Mouse (Mus musculus): ENCODE measurements around the gene Fam178b. TPM values are rescaled to one million over a fixed set of nuclear protein-coding genes. Genes with fewer than 3 reads are reported as not detected.

The Fam178b gene
- polyA plus RNA-seq (2015; fragmentation: Nextera tagmentation; extraction: Ambion mirVana) = 2.1 TPM in 2 replicates

- no peaks in the 10 kb centered on the region for H3K36me3 ChIP-seq
- no peak for ATAC-seq (ENCODE audit: extremely low read depth, insufficient number of reproducible peaks, low FRiP score, low TSS enrichment)
- no peak within 1 kb of the TSS for H3K9ac ChIP-seq
- no peaks in the 10 kb centered on the region for H3K9me3 ChIP-seq
- 0 out of 2 replicates have a peak, but pooled peaks cover 9% of the 10 kb centered on the region for H3K4me1 ChIP-seq
- H3K27ac ChIP-seq (replicated peaks) = no peak within 1 kb of the TSS
- H3K4me3 ChIP-seq = no peak within 1 kb of the TSS
- no peak within 1 kb of the TSS for H3K4me2 ChIP-seq
- WGBS = 88% methylated on average over 39 of the region's 39 CpGs
- H3K27me3 ChIP-seq (replicated peaks) = no peaks in the 10 kb centered on the region
These were observed at the start of gene Fam178b for GRCm38 (mm10) chr1:36682620-36683355. Gene Fam178b (minus strand): TSS chr1:36683183.

- Histone ChIP-seq H3K4me2 (no peak overlapping the region), H3K9ac (no peak overlapping the region), H3K27ac (replicated peaks) (no peak overlapping the region), H3K27me3 (replicated peaks) (0 out of 2 replicates have a peak, but pooled peaks cover 2% of the 10 kb centered on the region), H3K4me1 (no peaks in the 10 kb centered on the region), H3K9me3 (no peaks in the 10 kb centered on the region), H3K36me3 (no peaks in the 10 kb centered on the region), H3K4me3 (no peak overlapping the region)
- ATAC-seq (ENCODE audit: extremely low read depth, insufficient number of reproducible peaks, low FRiP score, low TSS enrichment) = no peak
- WGBS = 81% methylated on average over 4 of the region's 4 CpGs
These were observed 41.1 kb upstream of the Fam178b start for GRCm38 (mm10) chr1:36724057-36724431.

DNA sequence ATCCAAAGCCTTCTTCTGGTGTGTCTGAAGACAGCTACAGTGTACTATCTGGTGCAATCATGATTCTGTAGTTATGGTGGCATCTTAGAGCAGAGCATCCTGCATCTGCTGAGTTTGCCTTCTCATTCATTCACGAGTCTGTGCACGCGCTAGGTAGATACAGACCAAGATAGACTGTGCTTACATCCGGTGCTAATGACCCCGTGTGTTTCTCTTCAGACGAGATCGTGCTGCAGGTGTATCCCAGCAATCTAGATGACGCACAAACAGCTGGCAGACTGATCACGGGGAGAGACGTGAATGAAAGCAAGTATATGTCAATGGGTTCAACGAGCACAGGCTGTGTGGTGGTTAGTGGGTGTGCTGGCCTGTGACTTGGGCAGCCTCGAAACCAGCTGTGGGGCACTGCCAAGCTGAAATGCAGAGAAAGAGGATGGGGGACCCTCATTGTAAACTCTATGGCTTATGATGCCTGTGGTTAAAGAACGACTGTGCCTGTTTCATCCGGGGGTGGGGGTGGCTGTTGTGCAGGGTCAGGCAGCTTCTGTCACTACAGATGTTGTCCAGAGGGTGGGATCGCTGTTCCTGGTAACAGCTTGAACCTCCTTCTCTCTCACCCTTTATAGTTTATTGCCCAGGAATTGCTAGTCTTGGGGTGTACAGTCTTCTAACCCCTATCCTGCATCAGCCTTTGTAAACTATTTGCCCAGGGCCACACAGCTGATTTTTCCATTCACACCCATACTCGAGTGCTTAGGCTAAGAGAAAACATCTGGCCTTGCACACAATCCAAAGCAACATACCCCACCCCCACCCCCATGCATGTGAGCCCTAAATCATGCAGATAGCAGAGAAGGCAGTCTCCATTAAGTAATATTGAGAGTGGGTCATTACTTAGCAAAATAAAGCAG lies 40.4 kb upstream of the Fam178b start:
- H3K9ac ChIP-seq = no peak overlapping the region
- no peak overlapping the region for H3K27ac ChIP-seq (replicated peaks)
- no peak for ATAC-seq (ENCODE audit: extremely low read depth, insufficient number of reproducible peaks, low FRiP score, low TSS enrichment)
- no peaks in the 10 kb centered on the region for H3K9me3 ChIP-seq
- H3K4me3 ChIP-seq = no peak overlapping the region
- 0 out of 2 replicates have a peak, but pooled peaks cover 2% of the 10 kb centered on the region for H3K27me3 ChIP-seq (replicated peaks)
- H3K4me1 ChIP-seq = no peaks in the 10 kb centered on the region
- H3K36me3 ChIP-seq = no peaks in the 10 kb centered on the region
- 66% methylated on average over 16 of the region's 16 CpGs for WGBS
- no peak overlapping the region for H3K4me2 ChIP-seq

DNA sequence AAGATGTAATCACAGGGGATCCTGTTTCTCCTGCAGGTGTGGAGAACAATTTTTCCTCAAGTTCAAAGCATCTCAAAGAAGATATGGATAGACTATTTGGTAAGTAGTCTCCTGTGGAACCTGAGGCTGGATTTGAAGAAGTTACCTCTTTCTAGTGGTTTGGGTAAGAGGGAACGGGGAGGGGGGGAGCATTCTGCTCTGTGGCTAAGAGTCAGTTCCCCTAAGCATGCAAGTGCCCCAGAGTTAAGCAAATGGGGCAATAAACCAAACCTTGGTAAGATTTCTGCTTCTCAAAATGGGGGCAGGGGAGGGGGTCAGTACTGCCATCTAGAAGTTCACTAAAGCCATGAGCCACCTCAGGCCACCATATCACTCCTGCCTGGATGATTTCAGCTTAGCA lies 35.8 kb upstream of the Fam178b start:
- ATAC-seq (ENCODE audit: extremely low read depth, insufficient number of reproducible peaks, low FRiP score, low TSS enrichment) = no peak
- Histone ChIP-seq H3K27me3 (replicated peaks) (0 out of 2 replicates have a peak, but pooled peaks cover 6% of the 10 kb centered on the region), H3K9ac (no peak overlapping the region), H3K4me3 (no peak overlapping the region), H3K4me2 (no peak overlapping the region), H3K36me3 (no peaks in the 10 kb centered on the region), H3K9me3 (no peaks in the 10 kb centered on the region), H3K4me1 (no peaks in the 10 kb centered on the region), H3K27ac (replicated peaks) (no peak overlapping the region)
- 69% methylated on average over 1 of the region's 1 CpGs for WGBS

DNA sequence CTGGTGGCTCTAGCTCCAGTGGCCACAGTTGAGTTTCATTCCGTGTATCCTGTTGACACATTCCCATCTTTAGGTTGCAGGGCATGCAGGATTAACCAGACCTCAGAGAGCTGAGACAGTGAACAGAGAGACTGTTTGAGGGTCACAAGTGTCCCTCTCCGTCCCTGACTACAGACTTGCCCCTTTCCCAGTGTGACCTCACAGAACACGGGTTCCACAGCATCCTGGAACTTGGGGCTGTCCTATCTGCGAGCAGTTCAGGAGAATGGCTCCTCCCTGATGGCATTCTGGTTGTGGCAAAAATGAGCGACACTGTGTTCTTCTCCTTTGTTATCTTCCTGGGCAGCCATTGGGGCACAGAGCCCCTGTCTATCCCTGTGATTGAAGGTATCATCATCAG lies 31.3 kb upstream of the Fam178b start, which contains the start of gene Actr1b:
Gene Actr1b (minus strand): TSS at position 112 of the 400 bp plus-strand sequence.
- Histone ChIP-seq H3K36me3 (no peaks in the 10 kb centered on the region), H3K4me3 (no peak within 1 kb of the TSS), H3K4me2 (no peak within 1 kb of the TSS), H3K4me1 (peaks cover 4% of the 10 kb centered on the region; the same call in 1 of the 2 replicates), H3K27ac (replicated peaks) (no peak within 1 kb of the TSS), H3K9me3 (no peaks in the 10 kb centered on the region), H3K27me3 (replicated peaks) (0 out of 2 replicates have a peak, but pooled peaks cover 5% of the 10 kb centered on the region), H3K9ac (no peak within 1 kb of the TSS)
- ATAC-seq (ENCODE audit: extremely low read depth, insufficient number of reproducible peaks, low FRiP score, low TSS enrichment) = no peak
- 69% methylated on average over 5 of the region's 5 CpGs for WGBS

GRCm38 (mm10) chr1:36711104-36711503 lies 28.1 kb upstream of the Fam178b start:
- H3K4me1 ChIP-seq = peaks cover 28% of the 10 kb centered on the region
- no peaks in the 10 kb centered on the region for H3K9me3 ChIP-seq
- H3K27me3 ChIP-seq (replicated peaks) = no peaks in the 10 kb centered on the region
- ATAC-seq (ENCODE audit: extremely low read depth, insufficient number of reproducible peaks, low FRiP score, low TSS enrichment) = no peak
- H3K36me3 ChIP-seq = peaks cover 15% of the 10 kb centered on the region
- no peak overlapping the region for H3K27ac ChIP-seq (replicated peaks)
- H3K4me3 ChIP-seq = no peak overlapping the region
- WGBS = 86% methylated on average over 2 of the region's 2 CpGs
- H3K9ac ChIP-seq = no peak overlapping the region
- no peak overlapping the region for H3K4me2 ChIP-seq

DNA sequence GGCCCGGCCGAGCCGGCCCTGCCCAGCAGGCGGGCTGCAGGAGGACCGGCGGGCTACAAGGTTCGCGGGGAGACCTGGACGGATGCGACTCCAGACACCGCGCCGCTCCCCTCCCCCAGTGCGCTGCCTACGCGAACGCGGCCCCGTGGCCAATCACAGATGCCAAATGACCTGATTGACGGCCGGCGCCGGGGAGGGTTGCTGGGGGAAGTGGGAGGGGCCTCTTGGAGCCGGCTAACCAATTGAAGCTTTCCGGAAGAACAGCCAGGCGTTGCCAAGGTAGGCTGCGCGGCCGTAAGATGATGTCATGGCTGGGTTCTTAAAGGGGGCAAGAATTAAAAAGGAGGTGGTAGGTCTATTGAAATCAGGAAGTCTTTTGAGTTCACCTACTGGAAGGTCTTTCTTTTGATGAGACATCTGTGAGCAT lies 26.9 kb upstream of the Fam178b start, which contains the start of gene 4933424G06Rik:
Gene 4933424G06Rik (plus strand): TSS at position 296 of the 427 bp plus-strand sequence.
- Histone ChIP-seq H3K4me2 (peak within 1 kb of the TSS; percentile 81), H3K36me3 (peaks cover 28% of the 10 kb centered on the region), H3K9ac (peak within 1 kb of the TSS; percentile 94), H3K9me3 (no peaks in the 10 kb centered on the region), H3K27me3 (replicated peaks) (no peaks in the 10 kb centered on the region), H3K4me3 (peak within 1 kb of the TSS; percentile 97), H3K27ac (replicated peaks) (peak within 1 kb of the TSS; percentile 93), H3K4me1 (peaks cover 28% of the 10 kb centered on the region)
- ATAC-seq (ENCODE audit: extremely low read depth, insufficient number of reproducible peaks, low FRiP score, low TSS enrichment) = peak; percentile 96
- WGBS = under 1% methylated on average over 29 of the region's 29 CpGs

GRCm38 (mm10) chr1:36709055-36709853 lies 26.3 kb upstream of the Fam178b start:
- H3K9me3 ChIP-seq = no peaks in the 10 kb centered on the region
- H3K4me1 ChIP-seq = peaks cover 28% of the 10 kb centered on the region
- peak overlapping the region; percentile 94 for H3K9ac ChIP-seq
- H3K4me2 ChIP-seq = peak overlapping the region; percentile 81
- peak; percentile 66 for ATAC-seq (ENCODE audit: extremely low read depth, insufficient number of reproducible peaks, low FRiP score, low TSS enrichment)
- peak overlapping the region; percentile 93 for H3K27ac ChIP-seq (replicated peaks)
- H3K27me3 ChIP-seq (replicated peaks) = no peaks in the 10 kb centered on the region
- peak overlapping the region; percentile 97 for H3K4me3 ChIP-seq
- peaks cover 34% of the 10 kb centered on the region for H3K36me3 ChIP-seq
- under 1% methylated on average over 32 of the region's 33 CpGs for WGBS

DNA sequence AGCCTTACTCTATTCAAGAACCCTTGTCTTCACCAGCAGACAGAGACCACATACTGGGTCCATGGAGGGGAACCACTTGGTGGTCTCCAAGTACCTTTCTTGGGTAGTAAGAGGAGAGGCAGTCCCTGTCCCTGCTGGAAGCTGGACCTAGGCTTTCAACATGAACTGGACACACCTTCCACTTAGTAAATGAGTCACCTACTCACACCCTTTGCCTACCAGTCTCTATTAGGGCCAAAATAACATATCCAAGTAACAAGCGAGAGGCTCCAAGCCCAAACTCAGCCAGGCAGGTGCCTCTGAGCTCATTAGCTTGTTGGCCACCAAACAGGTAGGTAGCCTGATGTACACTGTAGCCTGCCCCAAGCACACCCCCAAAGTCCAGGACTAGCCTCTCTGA lies 25.6 kb upstream of the Fam178b start:
- Histone ChIP-seq H3K9ac (peak overlapping the region; percentile 94), H3K27ac (replicated peaks) (peak overlapping the region; percentile 93; the same call in 1 of the 2 replicates), H3K36me3 (peaks cover 40% of the 10 kb centered on the region), H3K4me1 (peaks cover 28% of the 10 kb centered on the region), H3K27me3 (replicated peaks) (no peaks in the 10 kb centered on the region), H3K9me3 (no peaks in the 10 kb centered on the region), H3K4me3 (peak overlapping the region; percentile 97), H3K4me2 (peak overlapping the region; percentile 81)
- 80% methylated on average over 1 of the region's 1 CpGs for WGBS
- ATAC-seq (ENCODE audit: extremely low read depth, insufficient number of reproducible peaks, low FRiP score, low TSS enrichment) = no peak

- ATAC-seq (ENCODE audit: extremely low read depth, insufficient number of reproducible peaks, low FRiP score, low TSS enrichment) = no peak
- H3K4me3 ChIP-seq = no peak overlapping the region; the same call in 1 of the 2 replicates
- H3K9me3 ChIP-seq = no peaks in the 10 kb centered on the region
- H3K9ac ChIP-seq = peak overlapping the region; percentile 94
- H3K27ac ChIP-seq (replicated peaks) = no peak overlapping the region
- 78% methylated on average over 3 of the region's 3 CpGs for WGBS
- H3K36me3 ChIP-seq = peaks cover 48% of the 10 kb centered on the region
- 0 out of 2 replicates have a peak overlapping the region, but pooled peaks have one; percentile 81 for H3K4me2 ChIP-seq
- no peaks in the 10 kb centered on the region for H3K27me3 ChIP-seq (replicated peaks)
- H3K4me1 ChIP-seq = peaks cover 28% of the 10 kb centered on the region
These were observed 24.8 kb upstream of the Fam178b start for GRCm38 (mm10) chr1:36707797-36708196.
